Mouse (Mus musculus) mesoderm, embryonic 11.5 days (tissue): ENCODE measurements around the gene Gm28038.

Experiments used
- DNase-seq: peaks from one replicate; pipeline ENCODE4 v3.0.0-alpha.2; 2012; ENCODE audit warnings: low read depth, low spot score

Gm28038 gene

DNA sequence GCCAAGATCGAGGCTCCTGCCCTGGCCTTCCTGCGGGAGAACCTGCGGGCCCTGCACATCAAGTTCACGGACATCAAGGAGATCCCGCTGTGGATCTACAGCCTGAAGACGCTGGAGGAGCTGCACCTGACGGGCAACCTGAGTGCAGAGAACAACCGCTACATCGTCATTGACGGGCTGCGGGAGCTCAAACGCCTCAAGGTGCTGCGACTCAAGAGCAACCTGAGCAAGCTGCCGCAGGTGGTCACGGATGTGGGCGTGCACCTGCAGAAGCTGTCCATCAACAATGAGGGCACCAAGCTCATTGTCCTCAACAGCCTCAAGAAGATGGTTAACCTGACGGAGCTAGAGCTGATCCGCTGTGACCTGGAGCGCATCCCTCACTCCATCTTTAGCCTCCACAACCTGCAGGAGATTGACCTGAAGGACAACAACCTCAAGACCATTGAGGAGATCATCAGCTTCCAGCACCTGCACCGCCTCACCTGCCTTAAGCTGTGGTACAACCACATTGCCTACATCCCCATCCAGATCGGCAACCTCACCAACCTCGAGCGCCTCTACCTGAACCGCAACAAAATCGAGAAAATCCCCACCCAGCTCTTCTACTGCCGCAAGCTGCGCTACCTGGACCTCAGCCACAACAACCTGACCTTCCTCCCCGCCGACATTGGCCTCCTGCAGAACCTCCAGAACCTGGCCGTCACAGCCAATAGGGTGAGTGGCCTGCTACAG lies 24.1 kb upstream of the Gm28038 start:
- DNase-seq, result no peak

DNA sequence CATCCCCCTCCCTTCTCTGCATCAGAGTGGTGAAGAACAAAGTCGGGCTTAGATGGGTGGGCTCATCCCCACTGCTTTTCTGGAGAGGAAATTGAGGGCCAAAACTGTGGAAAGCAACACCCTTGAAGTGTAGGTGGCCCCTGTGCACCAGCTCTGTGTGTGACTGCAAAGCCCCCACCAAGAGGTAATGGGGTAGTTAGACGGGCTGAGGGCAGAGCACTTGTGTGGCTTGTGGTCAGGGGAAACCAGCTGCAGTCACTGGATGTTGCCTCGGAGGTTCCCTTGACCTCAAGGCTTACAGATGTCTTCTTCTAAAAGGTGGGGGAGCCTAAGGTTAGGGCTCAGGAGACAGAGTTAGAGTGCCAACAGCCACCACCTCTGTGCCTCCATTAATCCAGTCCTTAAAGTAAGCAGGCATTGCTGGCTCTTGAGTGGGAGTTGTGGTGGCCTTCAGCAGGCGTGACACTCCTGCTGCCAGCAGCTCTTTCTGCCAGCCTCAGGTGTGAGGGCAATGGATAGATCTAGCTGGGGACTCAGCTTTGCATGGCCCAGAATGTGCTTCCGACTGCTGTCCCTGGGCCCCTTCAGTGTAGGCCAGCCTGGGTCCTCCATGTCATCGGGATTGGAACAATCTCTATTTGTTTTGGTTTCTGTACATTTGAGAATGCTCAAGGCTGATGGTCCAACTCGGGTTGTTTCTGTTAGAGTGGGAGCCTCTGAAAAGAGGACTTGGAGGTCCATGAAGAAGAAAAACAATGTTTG lies 23.0 kb upstream of the Gm28038 start:
- DNase-seq, result no peak

DNA sequence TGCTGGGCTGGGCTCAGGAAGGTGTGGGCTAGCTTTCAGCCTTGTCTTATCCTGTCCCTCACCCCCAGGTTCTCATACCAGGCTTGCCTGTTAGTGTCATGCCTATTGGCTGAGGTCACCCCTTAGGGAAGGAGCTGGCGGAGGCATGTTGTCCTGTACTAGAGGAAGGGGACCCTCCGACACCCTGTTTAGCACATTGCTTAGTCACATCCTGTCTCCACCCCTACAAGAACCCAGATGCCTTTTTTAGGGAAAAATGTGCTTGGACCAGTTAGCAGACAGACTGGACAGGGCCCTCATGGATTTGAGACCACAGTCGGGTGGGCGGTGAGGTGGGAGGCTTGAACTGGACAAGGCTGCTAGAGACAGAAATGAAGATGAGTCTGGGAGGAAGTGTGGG lies 22.2 kb upstream of the Gm28038 start:
- DNase-seq, result no peak

DNA sequence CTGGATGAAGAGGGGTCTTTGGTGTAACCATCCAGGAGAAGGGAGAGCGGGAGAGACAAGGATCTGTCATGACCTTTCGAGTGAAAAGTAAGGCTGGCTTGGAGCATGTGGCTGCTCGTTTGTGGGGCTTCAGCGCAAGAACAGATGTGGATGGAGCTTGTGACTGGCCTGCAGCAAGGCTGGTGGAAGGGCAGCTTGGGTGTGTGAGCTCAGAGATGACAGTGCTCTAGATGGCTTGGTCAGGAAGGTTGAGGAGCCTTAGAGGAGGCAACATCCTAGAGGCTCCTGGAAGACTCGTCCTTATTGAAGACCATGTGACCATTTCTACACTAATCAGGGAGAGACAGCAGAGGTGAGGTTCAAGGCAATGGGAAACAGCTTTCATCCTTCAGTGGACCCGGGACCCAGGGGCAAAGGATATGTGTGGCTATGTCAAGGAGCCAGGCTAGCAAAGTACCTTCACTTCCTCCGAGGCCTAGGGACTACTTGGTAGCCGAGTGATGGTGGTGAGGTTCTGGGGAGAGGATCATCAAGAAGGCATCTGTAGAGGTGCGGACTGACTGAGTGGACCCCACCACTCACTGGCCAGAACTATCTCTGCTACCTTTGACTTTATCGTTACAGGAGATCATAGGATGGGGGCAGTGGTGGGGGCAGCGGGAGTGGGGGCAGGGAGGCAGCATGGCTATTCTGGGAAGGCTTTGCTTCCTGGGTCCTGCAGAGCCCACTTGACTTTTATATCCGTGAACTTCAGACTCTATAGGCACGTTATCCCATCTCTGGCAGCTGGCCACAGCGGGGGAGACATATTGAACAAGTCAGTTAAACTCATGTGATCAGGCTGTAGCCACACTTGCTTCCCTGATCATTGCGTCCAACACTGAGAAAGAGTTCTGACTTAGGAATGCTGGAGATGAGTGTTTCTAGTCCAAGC lies 21.4 kb upstream of the Gm28038 start:
- DNase-seq, result no peak

DNA sequence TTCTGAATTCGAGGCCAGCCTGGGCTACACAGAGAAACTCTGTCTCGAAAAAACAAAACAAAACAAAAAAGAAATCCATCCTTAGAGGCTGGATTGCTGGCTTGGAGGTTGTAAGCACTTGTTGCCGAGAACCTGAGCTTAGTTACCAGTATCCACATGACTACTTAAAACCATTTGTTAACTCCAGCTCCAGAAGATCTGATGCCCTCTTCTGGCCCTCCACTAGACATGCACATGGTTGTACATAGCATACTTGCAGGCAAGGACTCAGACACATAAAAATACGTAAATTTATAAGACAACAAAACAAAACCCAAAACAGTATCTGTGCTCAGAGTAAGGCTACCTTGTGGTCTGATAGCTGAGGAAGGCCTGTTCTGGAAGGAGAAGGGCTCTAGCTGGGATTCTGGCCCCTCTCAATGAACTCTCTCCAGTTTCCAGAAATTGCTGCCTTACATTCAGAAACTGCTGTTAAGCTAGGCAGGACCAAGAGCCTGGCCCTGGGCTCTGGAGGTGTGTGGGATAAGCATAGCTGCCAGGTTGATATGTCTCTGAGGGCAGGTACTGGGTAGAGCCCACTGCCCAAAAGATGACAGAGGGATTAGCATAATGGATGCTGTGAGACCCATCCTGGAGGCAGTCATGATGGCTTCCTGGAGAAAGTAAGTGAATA lies 19.6 kb upstream of the Gm28038 start:
- DNase-seq, result no peak

DNA sequence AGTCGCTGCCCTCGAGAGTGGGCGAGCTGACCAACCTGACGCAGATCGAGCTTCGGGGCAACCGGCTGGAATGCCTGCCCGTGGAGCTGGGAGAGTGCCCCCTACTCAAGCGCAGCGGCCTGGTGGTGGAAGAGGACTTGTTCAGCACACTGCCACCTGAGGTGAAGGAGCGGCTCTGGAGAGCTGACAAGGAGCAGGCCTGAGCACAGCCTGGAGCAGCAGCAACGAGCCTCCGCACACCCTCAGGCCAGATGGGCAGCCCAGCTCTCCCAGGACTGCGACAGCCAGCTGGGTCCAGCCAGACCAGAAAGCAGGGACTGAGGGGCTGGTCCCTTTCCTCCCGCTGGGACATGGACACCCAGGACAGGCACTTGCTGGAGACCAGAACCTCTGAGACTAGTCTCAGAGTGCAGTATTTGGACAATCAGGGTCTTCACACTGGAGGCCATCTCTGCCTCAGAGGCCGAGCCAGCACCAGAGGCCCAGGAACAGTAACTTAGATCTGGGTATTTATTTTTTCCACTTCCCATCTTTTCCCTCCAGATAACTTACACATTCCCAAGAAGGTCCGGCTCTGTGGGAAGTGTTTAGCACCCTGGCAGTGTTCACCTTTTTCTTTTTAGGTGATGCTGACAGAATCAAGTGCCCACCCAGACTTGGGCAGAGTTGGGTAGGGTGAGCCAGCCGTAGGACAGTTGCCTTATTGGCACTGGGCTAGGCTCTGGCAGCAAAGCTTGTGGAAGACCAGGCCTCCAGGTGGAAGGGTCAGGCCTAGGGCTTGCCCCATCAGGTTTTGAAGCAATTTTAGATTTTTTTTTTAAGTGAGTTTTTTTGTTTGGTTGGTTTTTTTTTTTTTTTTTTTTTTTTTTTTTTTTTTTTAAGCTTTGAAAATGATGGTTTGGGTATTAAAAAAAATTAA lies 18.7 kb upstream of the Gm28038 start:
- no peak for DNase-seq

DNA sequence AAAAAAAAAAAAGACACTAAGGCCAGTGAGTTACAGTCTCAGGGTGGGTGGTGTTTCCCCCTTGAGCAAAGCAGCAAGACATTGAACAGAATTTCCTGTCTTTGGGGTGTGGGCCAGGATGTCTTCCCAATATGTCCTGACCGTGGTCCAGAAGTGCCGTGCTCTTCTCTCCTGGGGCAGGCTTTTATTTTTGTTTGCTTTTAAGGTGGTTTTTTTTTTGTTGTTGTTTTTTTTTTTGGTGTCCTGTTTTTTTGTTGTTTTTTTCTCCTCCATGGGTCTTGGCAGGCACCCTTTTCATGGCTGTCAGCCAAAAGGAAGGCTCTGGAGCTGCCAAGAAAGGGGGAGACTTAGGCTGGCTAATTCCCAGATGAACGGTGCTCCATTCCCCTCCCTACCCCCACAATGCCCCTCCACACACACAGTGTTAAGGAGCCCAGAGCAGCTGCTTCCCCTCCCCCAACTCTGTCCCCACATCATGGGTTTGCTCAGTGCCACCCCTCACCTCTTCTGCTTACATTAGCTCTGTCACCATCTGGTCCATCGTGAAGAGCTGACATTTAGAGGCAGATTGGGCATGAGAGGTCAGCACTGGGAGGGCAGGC lies 17.9 kb upstream of the Gm28038 start:
- no peak for DNase-seq

DNA sequence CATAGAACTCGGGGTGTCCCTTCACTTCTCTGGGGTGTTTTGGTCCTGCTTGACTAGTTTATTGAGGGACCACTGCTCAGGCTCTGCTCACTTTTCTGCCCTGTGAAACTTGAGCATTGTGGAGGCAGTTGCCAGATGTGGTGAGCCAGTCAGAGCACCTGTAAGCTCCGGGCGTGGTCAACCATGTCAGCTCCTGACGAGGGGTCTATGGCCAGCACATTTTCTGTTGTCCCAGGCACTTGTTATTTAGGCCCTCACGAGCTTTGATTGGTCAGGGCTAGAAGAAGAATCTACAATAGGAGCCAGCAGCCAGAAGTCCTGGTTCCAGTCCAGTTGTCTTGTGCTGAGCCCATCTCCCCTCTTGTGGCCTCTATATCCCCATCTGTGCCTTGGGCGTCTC lies 17.0 kb upstream of the Gm28038 start:
- DNase-seq, result no peak

DNA sequence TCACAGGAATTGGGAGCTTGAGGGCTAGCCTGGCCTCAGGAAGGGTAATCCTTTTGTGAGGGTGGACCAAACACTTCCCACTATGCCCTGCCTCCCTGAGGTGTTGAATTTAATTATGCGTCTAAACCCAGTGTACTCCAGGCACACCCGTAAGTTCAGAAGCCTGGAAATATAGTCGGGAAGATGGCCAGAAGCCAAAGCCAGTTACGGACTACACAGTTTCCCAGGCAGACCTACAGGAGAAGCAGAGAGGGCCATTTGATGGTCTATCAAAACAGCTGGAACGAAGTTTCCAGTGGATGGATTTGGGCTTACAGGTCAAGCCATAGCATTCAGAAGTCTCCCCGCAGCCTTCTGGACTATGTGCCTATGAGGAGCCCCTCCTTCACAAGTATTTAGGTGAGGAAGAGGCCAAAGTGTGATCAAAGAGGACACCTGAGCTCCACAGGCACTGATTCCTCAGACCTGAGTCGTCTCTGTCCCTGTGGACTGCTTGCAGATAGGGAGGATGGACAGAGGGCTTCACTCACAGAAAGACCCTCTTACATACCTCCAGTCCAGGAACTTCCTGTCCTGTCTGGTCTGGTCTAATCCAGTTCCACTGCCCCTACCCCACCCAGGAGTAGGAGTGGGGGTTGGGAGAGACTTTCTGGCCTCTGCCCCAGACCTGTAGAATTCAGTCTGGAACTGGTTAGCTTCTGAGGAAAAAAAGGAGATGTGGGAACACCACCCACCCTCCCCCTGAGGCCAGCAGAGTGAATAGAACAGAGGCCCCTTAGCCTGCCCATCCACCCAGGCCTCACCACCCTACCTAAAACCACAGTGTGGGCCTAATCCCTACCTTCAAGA lies 15.9 kb upstream of the Gm28038 start:
- no peak for DNase-seq

DNA sequence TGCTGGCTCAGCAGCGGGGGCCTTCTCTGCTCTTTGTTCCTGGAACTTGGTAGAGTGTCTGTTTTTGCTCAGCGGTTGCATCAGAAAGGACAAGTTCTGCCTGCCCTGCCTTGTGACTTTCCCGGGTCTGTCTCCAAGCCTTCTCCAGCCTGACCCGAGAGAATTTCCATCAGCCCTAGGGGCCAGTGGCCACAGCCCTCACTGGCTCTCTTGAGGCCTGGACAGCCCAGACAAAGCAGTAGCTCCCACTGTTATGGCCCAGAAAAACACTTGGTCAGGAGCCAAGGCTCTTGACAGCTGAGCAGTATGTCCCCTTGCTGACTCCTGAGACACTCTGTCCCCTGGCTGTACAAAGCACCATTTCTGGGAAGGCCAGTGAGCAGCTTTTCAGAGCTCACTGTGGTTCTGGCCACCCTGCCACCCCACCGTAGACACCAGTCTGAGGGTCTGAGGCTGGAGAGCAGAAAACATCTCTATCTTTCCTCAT lies 15.0 kb upstream of the Gm28038 start, which contains the start of gene Phyhd1:
Gene Phyhd1, plus strand, starts transcription at position 437 of the 487 bp plus-strand sequence.
- DNase-seq, result no peak

DNA sequence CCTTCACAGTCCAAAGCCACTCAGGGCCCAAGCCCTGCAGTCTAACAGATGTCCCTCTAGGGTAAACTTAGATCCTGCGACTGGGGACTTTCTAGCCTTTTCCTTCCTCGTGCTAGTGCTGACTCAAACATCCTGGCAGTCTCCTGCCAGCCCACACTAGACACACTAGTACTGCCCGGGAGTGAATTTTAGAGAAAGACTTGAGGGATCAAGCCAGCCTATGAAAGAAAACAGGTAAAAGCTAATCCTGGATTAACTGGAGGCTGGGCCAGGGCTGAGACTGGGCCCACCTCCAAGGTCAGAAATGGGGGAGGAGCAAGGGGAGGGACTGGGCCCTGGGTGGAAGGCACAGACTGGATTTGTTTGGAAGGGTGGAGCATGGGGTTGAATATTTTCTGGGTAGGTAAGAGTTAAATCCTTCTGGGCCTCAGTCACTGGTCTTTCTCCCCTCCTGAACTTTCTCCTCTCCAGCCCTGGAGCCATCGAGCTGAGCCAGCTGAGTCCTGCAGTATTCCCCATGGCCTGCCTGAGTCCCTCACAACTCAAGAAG lies 14.4 kb upstream of the Gm28038 start:
- DNase-seq, result no peak

DNA sequence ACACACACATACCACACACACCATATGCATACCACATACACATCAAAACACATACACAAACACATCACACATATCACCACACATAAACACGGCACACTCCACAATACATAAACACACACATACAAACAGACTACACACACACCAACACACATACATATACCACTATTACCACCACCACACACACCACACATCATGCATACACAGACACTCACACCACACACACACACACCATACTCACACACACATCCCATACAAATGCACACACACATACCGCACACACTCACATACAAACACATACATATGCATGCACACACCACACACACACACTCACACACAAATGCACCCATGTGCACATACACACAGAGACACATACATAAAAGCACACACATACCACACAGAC lies 13.4 kb upstream of the Gm28038 start:
- DNase-seq, result no peak

DNA sequence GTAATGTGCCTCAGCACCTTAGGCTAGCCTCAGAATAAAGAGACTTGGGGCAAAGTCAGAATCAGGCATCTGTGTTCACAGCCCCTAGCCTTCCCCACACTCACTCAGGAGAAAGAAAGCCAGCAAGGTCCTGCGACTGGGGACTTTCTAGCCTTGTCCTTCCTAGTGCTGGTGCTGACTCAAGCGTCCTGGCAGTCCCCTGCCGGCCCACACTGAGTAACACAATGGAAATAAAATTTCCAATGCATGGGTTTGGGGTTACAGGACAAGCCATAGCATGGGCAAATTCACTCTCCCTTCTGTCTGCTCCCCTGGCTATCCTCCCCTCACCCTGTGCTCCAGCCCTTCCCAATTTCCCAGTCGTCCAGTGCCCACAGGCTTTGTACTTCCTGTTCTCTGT lies 12.5 kb upstream of the Gm28038 start:
- DNase-seq, result no peak

DNA sequence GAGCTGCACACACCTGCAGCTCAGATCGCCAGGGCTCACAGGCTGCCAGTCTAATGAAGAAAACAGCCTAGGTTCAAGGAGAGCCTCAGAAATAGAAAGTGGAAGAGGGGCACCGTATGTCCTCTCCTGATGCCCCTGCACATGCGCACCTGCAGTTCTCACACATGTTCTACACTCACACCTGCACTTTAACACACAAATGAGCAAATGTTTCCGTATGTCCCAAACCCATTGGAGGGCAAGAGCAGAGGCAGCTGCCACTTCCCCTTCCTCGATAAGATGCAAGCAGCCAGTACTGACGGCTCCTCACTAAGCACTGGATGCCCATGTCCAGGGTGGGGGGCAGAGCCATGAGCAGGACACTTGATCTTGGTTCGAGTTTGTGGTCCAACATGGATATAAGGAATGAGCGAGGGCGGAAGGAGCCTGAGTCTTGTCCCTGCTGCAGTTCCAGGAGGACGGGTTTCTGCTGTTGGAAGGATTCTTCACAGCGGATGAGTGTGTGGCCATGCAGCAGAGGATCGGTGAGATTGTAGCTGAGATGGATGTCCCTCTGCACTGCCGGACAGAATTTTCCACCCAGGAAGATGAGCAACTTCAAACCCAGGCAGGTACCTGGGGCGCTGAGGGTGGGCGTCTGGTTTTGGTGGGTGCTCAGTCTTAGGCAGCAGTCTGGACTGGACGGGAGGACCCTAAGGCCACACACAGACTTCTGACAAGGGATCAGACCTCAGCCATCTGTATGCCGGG lies 11.4 kb upstream of the Gm28038 start:
- DNase-seq, result no peak

DNA sequence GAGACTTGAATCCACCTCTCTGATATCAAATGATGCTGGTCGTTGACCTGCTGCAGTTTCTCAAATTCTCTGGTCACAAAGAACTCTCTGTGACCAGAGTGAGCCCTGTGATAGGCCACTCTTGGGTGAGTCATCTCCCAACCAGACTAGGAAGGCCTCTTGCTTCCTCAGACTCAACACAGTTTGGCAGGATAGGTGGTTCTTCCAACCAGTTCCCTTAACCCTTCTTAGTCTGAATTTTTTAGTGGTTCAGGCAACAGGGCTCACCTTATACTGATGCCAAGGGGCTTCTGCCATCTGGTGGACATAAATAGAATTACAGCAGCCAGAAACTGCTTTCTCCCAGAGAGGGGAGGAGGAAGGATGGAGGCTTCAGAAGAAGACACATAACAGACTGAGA lies 10.7 kb upstream of the Gm28038 start:
- peak; percentile 69 for DNase-seq

DNA sequence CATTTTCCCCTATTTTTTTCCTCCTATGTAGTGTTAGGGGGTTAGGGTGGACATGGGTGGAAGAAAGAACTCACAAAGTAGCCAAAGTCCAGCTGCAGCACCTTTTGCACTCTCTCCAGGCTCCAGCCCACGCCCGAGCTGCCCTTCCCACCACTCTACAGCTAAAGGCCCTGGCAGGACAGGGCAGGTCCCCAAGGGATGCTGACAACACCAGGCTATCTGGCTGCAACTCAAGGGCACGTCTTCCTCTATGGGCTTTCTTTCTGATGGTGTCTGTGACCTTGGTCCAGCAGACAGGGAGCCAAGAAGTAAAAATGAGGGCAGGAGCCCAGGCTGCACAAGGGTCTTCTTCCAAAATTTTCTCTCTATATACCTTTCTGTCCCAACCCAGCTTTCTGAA lies 808 bp downstream of the Gm28038 start:
- DNase-seq, result no peak

DNA sequence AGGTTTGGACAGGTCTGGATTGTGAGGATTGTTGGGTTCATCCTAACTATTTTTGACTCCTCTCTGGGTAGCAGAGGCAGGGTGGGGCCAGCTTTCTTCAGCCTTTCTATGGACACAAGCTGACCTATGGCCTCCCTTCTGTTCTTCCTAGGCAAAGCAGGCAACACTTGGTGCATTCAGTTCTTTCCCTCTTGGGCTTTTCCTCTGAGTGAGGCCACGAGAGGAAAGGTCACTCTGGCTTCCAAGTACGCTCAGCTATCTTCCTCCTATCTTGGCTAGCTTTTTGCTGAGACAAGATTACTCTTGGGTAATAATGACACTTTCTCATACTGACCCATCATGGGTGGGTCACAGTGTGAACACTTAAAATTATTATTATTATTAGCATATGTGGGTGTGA lies 2.4 kb downstream of the Gm28038 start:
- no peak for DNase-seq

DNA sequence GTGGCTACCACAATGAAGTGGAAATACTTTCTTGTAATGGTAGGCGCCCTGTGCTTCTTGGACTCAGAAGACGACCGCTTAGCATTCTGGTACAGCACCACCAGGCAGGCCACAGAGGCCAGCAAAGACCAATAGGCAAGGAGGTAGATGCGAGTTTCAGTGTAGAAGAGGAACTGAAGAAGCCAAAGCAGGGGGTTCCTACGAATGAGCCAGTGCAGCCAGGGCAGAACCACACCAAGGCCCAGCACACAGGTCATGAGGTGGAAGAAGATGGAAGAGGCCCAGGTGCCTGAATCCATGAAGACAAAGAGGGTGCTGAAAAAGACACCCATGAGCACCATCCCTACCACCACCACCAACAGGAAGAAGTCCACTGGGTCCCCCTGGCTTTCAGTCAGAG lies 4.2 kb downstream of the Gm28038 start:
- DNase-seq, result no peak
